Mouse (Mus musculus) embryo, embryonic 11.5 days (tissue): ENCODE results near the gene Psmd9.
"Not testable (repeated sequence)": the region's sequence is repeated elsewhere in the genome, so short reads cannot be mapped to it uniquely, and the experiment has no call there.

Experiments used
- DNase-seq: peaks from one replicate; pipeline ENCODE4 v3.0.0-alpha.2; 2012; ENCODE audit warnings: low read depth, low spot score

Gene Psmd9

DNA sequence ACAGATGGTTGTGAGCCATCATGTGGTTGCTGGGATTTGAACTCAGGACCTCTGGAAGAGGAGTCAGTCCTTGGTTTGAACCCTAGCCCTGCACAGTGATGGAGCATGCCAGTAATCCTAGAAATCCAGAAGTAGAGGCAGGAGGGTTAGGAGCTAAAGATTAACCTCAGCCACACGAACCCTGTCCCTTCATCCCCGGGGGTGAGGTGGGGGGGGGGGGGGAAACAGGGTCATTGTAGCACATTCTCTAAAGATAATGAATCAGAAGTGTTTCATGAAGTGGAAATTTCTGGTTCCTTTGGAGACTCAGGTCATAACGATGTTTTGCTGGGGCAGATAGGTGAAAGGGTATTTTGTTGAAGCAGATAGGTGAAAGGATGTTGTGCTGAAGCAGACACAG is 21.7 kb downstream of the Psmd9 start:
- no peak for DNase-seq

- no peak for DNase-seq
Measured at GRCm38 (mm10) chr5:123191427-123191826, 22.2 kb downstream of the Psmd9 start.

DNA sequence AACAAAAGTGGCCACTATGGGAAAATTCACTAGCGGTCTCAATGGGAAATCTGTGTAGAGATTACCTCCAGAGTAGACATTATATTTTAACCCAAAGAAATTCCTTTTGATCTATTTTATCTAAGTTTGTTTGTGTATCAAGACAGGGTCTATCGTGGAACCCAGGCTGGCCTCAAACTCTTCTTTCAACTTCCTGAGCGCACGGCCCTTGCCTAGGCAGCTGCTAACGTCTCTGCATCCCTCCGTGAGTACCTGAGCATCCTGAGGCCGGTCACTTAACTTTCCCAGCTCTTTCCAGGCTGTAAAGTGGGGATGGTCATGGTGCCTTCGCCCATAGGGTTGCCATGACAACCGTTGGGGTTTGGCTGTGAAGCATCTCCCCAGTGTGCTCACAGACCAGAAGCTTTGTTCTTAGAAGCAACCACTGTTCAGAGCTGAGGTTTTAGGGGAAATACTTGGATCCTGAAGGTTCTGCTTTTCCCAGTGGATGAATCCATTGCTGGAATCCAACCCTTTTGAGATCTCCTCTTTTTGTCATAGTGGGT is 23.5 kb downstream of the Psmd9 start:
- no peak for DNase-seq

GRCm38 (mm10) chr5:123193436-123193835 is 24.2 kb downstream of the Psmd9 start:
- no peak for DNase-seq

DNA sequence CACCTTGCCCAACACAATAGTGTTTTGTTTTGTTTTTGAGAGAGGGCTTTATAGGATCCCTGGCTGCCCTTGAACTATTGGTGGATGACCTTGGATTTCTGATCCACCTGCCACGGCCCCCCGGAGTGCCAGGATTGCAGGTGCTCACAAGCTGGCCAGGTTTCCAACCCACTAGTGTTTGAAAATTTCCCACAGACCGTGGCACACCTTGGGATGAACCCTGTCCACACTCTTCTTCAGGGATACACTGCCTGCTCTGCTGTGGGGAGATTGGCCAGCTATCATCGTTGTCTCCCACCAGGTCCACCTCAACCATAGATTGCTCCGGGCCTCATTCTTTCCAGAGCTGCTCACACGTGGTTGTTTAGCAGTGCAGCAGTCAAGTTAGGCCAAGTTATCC is 25.6 kb downstream of the Psmd9 start:
- DNase-seq, result no peak

DNA sequence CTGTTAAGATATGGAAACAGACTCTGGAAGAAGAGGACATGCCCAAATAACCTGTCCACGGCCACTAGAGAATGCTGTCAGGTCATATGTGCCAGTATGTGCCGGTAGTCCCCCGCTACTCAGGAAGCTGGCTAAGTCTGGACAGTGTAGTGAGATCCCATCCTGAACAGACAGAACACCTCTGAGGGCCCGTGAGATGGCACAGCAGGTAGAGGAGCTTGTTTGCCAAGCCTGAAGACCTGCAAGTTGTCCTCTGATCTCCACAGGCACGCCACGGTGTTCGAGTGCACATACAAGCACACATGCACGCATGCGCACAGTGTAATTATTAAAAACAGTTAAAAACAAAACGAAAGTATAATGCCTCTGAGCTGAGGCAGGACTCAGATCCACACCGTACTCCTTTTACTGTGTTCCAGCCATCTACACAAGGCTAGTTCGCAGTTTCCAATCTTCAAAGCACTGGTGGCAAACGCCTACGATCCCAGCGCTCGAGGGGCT is 26.3 kb downstream of the Psmd9 start:
- no peak for DNase-seq

- no peak for DNase-seq
Measured at GRCm38 (mm10) chr5:123196746-123197145, 27.5 kb downstream of the Psmd9 start.

- no peak for DNase-seq
Measured at GRCm38 (mm10) chr5:123198523-123198922, 29.3 kb downstream of the Psmd9 start.

DNA sequence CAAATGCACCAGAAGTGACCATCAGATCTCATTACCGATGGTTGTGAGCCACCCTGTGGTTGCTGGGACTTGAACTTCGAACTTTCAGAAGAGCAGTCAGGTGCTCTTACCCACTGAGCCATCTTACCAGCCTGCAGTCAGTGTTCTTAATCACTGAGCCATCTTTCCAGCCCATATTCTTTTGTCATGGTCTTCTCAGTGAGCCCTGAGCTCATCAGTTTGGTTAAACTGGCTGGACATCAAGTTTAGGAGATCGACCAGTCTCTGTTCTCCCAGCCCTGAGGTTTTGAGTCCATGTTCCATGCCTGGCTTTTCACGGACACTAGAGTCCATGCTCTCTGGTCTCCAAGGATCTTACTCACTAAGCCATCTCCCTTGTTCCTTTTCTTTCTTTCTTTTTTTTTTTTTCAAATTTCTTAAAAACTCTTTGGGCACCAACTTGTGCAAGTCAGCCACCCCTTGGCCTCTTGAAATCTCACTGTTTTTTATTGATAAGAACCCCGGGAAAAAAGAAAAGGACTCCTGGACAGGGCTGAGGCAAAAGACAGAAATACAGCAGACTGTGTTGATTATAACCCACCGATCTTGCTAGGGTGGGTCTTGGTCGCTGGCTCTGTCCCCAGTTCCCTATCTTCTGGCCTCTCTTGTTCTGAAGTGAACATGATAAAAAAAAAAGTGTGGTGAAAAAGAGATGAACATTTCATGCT is 31.8 kb downstream of the Psmd9 start:
- DNase-seq, result not testable (repeated sequence)

DNA sequence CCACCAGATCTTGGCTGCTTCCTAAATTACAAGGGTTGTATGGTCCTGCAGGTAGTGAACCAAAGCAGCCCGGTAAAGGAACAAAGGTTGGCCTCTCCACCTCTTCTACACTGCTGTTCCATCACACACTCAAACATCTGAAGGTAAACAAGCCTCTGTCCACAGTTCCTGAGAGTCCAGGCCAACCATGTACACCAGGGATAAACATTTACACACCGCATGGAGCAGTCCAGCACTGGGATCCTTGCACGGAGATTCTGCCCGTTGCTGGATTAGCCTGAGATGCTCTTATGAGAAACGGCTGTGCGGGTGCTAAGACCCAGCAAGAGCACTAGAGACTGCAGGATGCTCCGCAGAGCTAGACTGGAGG is 32.3 kb downstream of the Psmd9 start:
- no peak for DNase-seq

GRCm38 (mm10) chr5:123201987-123202386 is 32.8 kb downstream of the Psmd9 start:
- DNase-seq, result no peak

DNA sequence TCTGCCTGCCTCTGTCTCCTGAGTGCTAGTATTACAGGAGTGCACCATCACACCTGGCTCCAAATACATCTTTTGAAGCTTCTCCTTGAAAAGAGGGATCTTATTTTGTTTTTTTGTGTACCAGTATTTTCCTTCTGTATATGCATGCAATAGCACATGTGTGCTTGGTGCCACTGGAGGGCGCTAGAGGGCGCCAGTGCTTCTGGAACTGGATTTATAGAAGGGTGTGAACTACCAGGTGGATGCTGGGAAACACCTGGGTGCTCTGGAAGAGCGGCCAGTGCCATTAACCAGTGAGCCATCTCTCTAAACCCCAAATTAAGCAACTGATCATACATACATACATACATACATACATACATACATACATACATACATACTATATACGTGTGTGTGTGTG is 33.6 kb downstream of the Psmd9 start:
- DNase-seq, result not testable (repeated sequence)

DNA sequence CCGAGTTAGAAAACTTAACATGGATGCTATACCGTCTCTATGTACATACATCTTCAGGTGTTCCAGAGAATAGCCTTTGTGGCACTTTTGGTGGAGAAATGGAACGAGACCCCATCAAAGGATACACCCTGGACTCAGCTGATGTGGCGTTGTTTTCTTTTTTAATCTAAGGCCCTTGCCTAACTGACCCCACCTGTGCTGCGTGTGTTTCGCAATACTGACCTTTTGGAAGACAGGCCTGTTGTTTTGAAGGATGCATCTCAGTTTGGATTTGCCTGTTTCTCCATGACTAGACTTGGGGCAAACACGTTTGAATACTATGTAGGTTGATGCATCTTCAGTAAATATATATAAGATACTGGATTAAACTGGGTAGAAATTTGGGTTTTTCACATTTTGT is 34.4 kb downstream of the Psmd9 start:
- DNase-seq, result not testable (repeated sequence)

DNA sequence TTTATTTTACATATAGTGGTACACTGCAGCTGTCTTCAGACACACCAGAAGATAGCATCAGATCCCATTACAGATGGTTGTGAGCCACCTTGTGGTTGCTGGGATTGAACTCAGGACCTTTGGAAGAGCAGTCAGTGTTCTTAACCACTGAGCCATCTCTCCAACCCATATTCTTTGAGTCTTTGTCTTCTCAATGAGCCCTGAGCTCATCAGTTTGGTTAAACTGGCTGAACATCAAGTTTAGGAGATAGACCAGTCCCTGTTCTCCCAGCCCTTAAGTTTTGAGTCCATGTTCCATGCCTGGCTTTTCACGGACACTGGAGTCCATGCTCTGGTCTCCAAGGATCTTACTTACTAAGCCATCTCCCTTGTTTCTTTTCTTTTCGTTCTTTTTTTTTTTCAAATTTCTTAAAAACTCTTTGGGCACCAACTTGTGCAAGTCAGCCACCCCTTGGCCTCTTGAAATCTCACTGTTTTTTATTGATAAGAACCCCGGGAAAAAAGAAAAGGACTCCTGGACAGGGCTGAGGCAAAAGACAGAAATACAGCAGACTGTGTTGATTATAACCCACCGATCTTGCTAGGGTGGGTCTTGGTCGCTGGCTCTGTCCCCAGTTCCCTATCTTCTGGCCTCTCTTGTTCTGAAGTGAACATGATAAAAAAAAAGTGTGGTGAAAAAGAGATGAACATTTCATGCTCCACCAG is 53.3 kb downstream of the Psmd9 start:
- DNase-seq, result not testable (repeated sequence)

- no peak for DNase-seq
Measured at GRCm38 (mm10) chr5:123223051-123223410, 53.8 kb downstream of the Psmd9 start.

DNA sequence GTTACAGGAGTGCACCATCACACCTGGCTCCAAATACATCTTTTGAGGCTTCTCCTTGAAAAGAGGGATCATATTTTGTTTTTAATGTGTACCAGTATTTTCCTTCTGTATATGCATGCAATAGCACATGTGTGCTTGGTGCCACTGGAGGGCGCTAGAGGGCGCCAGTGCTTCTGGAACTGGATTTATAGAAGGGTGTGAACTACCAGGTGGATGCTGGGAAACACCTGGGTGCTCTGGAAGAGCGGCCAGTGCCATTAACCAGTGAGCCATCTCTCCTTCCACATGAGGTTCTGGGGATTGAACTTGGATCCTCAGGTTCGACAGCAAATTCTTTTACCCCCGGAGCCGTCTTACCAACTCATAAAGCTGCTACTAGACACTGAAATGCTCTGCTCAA is 54.6 kb downstream of the Psmd9 start:
- DNase-seq, result not testable (repeated sequence)

DNA sequence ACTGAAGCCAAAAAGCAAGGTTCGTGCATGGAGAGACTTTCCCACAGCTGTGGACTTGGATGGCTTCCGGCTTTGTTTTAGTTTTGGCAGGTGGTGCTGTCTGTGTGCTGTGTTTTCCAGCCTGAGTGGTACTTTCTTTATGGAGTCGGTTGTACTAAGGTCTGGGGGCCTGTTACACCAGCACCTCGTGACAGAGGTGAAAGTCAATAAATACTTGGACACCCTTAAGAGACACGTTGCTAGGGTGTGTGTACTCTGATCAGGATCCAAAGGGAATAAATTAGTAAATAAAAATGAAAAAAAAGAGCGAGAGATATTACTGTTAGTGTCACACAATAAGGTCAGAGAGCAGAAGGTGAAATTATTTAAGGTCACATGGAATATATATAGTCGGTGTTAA is 57.6 kb downstream of the Psmd9 start:
- DNase-seq, result no peak

DNA sequence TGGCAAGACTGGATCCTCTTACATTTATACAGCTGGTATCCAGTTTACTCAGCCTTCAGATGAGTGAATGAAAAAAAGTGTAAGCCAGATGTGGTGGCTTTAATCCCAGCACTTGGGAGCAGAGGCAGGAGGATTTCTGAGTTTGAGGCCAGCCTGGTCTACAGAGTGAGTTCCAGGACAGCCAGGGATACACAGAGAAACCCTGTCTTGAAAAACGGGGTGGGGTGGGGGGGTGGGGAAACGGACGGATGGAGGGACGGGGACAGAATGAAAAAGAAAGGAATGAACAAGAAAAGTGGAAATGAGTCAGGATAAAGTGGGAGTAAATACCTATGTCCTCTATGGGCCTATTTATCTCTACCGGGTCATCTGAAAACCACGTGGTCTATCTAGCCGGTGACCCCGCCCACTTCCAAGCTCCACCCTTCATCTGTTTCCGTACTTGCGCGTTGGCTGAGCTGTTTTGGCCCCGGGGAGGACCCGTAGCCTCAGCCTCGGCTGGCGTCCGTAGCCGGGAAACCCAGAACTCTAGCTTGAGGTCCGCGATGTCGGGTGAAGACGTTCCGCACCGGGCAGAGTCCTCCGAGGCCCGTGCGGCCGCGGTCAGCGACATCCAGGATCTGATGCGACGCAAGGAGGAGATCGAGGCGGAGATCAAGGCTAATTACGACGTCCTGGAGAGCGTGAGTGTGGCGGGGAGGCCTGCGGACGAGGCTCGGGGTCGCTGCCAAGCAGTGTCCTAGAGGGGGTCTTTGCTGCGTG is 58.7 kb downstream of the Psmd9 start:
- peak; percentile 92 for DNase-seq

DNA sequence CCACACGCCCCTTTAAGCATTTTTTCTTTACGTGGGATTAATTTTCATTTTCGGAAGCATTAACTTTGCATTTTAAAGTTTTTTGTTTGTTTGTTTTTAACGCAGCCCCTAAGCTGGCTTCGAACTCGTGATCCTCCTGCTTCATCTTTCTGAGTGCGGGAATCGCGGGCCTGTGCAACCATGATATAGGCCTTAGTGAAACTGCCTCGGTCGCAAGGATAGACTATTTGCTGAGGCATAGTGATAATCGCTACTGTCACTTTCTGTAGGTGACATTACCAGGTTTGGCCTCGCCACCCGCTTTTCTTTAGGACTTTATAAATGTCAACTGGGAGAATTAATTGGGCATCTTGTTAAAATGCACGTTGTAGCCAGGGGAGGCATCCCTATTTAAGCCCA is 59.3 kb downstream of the Psmd9 start:
- no peak for DNase-seq

DNA sequence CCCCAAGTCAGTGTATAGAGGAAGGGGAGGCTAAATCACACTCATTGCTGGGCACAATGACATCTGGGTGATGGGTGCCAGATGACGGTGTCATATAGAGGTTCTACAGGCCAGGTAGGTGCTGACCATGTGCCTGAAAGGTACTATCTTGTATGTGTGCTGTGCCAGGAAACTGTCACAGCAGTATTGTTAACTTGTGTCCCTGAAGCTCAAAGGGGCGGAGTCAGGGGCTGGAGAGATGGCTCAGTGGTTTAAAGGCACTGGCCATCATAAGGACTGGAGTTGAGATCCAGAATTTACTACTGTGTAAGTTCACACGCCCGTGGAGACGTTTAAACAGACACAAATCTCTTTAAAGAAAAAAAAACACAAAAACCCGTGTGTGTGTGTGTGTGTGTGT is 60.1 kb downstream of the Psmd9 start:
- no peak for DNase-seq

- no peak for DNase-seq
Measured at GRCm38 (mm10) chr5:123232180-123232579, 63.0 kb downstream of the Psmd9 start.

GRCm38 (mm10) chr5:123235731-123236130 is 66.5 kb downstream of the Psmd9 start:
- DNase-seq, result peak; percentile 38
